Mouse (Mus musculus) right cerebral cortex, postnatal 25 days (tissue): ENCODE data around the gene H2-Q10.
"Not testable (repeated sequence)": the region's sequence is repeated elsewhere in the genome, so short reads cannot be mapped to it uniquely, and the experiment has no call there.

Source experiments
- DNase-seq: peaks from one replicate; pipeline ENCODE4 v3.0.0; 2022

H2-Q10 gene

GRCm38 (mm10) chr17:35460513-35461341 is 9.2 kb upstream of the H2-Q10 start:
- DNase-seq: not testable (repeated sequence)

- DNase-seq: not testable (repeated sequence)
Measured at GRCm38 (mm10) chr17:35465651-35466050, 4.2 kb upstream of the H2-Q10 start.

GRCm38 (mm10) chr17:35468936-35469335 is 953 bp upstream of the H2-Q10 start:
- DNase-seq: not testable (repeated sequence)

GRCm38 (mm10) chr17:35484066-35484465 is 14.2 kb downstream of the H2-Q10 start:
- peak; percentile 32 for DNase-seq

- no peak for DNase-seq
Measured at GRCm38 (mm10) chr17:35485702-35486101, 15.8 kb downstream of the H2-Q10 start.

GRCm38 (mm10) chr17:35486726-35487125 is 16.8 kb downstream of the H2-Q10 start:
- no peak for DNase-seq

- DNase-seq: no peak
Measured at GRCm38 (mm10) chr17:35488041-35488440, 18.2 kb downstream of the H2-Q10 start.

GRCm38 (mm10) chr17:35490320-35490719 is 20.4 kb downstream of the H2-Q10 start:
- no peak for DNase-seq

- DNase-seq: no peak
Measured at GRCm38 (mm10) chr17:35497124-35497523, 27.2 kb downstream of the H2-Q10 start.

GRCm38 (mm10) chr17:35502226-35502625 is 32.3 kb downstream of the H2-Q10 start:
- DNase-seq: no peak

- no peak for DNase-seq
Measured at GRCm38 (mm10) chr17:35502762-35503161, 32.9 kb downstream of the H2-Q10 start.

GRCm38 (mm10) chr17:35503849-35504248 is 34.0 kb downstream of the H2-Q10 start:
- DNase-seq: no peak

GRCm38 (mm10) chr17:35504628-35505481 is 35.0 kb downstream of the H2-Q10 start:
- DNase-seq: no peak

GRCm38 (mm10) chr17:35505776-35506175 is 35.9 kb downstream of the H2-Q10 start, which contains the start of gene Pou5f1:
TSS of gene Pou5f1 (plus strand) at chr17:35506018.
- DNase-seq: no peak

GRCm38 (mm10) chr17:35506881-35507280 is 37.0 kb downstream of the H2-Q10 start:
- no peak for DNase-seq

GRCm38 (mm10) chr17:35507556-35508260 is 37.8 kb downstream of the H2-Q10 start:
- DNase-seq: no peak

- DNase-seq: not testable (repeated sequence)
Measured at GRCm38 (mm10) chr17:35508279-35508678, 38.4 kb downstream of the H2-Q10 start.

- no peak for DNase-seq
Measured at GRCm38 (mm10) chr17:35509284-35509683, 39.4 kb downstream of the H2-Q10 start.

GRCm38 (mm10) chr17:35512916-35513626 is 43.2 kb downstream of the H2-Q10 start:
- DNase-seq: no peak

- peak; percentile 40 for DNase-seq
Measured at GRCm38 (mm10) chr17:35513886-35514285, 44.0 kb downstream of the H2-Q10 start.

- no peak for DNase-seq
Measured at GRCm38 (mm10) chr17:35514756-35515155, 44.9 kb downstream of the H2-Q10 start.

- DNase-seq: no peak
Measured at GRCm38 (mm10) chr17:35515911-35516640, 46.2 kb downstream of the H2-Q10 start.
